Mouse (Mus musculus): ENCODE measurements around the gene Atp9a.

DNA sequence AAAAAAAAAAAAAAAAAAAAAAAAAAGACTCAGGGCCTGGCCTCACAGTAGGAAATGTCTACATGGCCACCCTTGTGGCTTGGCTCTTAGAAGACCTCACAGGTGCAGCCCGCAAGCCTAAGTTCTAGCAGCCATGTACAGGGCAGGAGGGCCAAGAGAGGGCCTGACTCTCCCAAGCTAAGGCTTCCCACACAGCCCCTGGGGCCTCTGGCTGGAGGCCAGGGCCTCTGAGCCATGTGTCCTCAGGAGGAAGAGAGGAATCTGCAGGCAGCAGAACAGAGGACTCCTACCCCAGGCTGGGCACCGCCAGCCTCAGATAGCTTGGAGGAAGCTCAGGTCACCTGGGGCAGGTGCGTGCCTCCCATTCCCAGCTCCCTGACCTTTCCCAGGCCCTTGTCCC is 127.0 kb downstream of the Atp9a start:
- TF ChIP-seq CTCF (IDR thresholded peaks at IDR 0.05) (no peak), EP300 (IDR thresholded peaks at IDR 0.05) (no peak)
